Mouse (Mus musculus) cerebellum, adult 8-10 months (tissue): ENCODE results near the gene Cyth4.

Experiments
- DNase-seq: peaks from one replicate; pipeline ENCODE4 v3.0.0; 2022

Cyth4 gene

DNA sequence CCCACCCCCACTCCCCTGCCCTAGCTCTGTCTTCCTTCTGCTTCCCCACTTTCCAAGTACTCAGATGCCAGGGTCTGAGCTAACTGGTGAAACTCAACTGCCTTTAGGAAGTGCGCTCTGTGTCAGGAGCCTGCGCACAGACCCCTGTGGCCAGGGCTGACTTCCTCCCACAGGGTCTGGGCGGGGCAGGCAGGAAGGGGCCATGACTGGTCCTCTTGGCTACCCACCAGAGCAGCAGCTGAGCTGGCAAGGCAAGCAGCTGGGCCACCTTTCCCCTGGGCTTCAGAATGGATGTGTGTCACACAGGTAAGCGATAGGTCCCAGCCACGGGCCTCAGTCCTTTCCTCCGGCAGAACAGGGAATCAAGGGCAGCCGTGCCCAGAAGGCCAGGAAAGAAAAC, at the start of gene Cyth4:
Gene Cyth4 (plus strand): TSS at position 134 of the 400 bp plus-strand sequence.
- no peak for DNase-seq

DNA sequence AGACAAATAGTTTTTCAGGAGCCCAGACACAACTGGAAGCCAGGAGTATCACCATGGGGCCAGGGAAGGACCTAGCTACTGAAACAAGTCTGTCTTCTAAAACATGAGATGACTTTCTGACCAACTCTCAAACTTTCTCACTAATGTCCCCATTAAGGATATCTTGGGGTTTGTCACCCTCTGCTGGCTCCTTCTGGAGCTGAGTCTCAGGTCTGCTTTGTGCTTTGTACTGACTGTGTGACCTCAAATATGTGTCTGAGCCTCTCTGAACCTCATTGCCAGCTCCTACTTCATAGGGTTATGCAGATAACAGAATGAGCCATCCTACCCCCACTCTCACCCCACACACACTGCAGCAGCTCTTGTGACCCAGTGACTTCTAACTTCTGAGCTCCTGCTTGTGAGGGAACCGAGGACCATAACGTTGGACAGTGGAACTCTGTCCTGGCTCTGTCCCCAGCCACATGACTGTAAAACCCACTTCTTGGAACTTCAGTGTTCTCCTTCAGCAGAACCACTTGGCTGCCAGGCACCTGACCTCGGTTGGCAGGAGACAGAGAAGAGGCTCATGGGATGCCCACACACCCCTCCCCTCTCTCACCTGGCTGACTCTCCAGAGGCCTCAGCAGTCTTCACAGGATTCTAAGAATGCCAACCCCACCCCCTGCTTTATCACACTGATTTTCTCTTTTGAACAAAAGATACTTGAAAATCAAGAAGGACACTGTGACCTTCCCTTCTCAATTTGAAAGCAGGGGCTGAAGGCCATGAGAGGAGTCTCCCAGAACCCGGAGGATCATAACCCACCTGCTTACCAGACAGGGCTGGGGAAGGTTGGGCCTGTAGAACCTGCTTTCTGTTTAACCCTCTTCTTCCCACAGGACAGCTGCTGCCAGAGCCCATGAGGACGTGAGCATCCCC, 49.2 kb upstream of the Cyth4 start:
- peak; percentile 40 for DNase-seq

DNA sequence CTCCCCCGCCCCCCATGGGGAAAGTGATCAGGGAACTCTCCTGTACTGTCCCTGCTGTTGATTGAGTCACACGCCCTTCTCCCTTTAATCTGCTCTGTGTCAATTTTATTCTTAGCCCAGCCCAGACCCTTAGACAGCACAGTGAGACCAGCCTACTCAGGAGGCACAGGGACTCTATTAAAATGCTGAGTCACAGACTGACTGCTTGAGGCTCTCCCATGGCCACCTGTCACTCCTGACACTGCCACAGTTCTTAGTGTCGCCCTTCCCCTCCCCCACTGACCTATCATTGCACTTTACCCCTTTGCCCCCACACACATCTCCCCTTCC, 48.5 kb upstream of the Cyth4 start:
- DNase-seq: no peak

DNA sequence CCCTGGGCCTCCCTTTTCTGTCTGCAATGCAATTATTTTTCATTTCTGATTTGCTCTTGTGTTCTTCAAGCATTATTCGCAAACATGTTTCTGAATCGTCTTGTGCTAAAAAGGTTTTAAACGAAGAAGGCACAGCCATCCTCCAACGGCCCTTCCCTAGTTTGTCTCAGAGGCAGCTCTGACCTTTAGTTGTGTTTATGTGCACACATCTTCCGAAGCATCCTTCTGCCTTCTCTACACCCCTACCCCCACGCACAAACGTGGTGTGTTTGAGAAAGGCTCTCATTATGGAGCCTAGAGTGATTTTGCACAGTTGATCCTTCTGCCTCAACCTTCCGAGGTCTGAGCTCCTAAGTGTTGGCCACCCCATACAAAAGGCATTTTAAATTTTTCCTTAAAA, 48.1 kb upstream of the Cyth4 start:
- DNase-seq: no peak

DNA sequence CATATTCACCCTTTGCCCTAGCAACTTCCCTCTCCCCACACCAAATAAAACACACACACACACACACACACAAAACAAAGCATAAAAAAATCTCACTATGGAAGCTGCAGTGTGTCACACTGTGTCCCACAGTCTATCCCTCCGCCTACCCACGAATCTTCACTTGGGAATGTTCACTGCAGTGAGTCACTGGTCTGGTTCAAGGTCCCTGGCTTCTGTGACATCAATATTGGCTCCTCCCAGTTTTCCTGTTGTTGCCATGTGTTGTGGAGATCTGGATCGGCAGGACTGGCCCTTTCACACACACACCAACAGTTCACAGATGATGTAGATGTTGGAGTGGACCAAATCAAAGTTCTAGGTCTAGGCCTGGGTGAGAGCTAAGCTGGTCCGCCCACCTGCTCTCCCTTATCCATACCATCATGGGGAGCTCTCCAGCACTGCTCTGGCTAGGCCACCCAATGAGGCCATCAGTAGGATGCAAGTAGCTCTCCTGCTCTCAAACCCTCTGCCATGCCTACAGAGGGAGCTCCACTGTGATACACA, 47.6 kb upstream of the Cyth4 start:
- DNase-seq: no peak

DNA sequence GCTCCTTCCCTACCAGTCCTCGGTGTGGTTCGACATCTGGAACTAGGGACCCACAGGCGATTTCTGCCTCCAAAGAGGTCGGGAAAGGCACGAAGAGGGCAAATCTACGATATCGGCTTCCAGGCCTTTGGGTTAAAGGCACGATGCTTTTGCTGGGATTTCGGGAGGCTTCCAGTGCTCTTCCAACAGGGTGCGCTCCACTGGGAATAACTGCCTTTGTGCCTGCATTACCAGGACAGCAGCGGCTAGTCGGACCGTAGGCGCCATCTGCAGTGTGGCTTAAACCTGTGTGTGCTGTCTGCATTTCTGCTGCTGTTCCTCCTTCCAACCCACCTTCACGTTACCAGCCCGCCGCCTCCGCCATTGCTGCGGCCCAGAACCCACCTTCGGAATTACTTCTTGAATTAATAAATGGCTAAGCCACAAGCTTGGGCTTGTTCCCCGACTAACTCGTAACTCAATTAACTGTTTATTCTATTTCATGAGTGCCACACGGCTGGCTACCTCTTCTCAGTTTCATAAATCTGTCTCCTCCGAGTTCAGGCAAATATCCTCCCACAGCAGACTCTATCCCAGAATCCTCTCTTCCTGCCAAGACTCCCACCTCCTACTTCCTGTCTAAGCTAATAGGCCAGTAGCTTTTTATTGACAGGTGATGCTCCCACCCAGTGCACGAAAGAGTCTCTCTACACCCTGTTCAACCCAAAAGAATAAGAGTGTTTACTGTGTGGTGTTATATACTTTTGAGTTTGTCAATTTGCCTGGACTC, 42.1 kb upstream of the Cyth4 start:
- no peak for DNase-seq

DNA sequence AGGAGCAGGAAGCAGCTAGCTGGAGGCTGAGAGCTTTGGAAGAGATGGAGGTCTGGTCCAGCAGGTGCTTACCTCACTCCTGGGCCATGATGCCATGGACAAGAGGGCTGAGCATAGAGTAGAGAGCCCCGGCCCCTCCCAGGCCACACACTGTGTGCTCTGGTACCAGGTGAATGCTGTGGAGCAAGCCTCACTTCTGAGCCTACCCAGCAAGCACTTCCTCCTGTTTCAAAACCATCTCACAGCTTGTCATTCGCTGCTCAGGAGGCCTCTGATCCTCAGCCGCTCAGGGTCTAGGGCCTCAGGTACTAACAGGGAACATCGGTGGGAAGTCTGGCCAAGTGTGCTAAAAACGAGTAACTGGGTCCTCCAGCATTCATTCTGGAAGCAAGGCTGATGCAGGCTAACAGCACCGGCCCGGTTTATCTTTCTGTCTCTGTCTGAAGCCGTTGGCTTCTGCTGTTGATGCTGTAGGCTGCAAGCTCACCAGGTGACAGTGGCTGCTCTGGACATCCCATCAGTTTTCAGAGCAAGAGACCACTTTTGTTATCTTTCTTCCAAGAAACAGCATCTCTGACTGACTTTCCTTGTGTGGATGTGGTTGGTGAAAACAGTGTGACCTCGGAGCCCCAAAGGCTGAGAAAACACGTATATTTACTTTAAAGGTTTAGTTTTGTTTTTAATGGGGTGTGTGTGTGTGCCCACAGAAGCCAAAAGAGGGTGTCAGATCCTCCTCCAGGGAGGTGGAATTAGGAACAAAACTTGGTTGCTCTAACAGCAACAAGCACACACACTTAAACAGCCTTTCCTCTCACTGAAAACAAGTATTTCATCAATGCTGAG, 38.9 kb upstream of the Cyth4 start:
- no peak for DNase-seq

DNA sequence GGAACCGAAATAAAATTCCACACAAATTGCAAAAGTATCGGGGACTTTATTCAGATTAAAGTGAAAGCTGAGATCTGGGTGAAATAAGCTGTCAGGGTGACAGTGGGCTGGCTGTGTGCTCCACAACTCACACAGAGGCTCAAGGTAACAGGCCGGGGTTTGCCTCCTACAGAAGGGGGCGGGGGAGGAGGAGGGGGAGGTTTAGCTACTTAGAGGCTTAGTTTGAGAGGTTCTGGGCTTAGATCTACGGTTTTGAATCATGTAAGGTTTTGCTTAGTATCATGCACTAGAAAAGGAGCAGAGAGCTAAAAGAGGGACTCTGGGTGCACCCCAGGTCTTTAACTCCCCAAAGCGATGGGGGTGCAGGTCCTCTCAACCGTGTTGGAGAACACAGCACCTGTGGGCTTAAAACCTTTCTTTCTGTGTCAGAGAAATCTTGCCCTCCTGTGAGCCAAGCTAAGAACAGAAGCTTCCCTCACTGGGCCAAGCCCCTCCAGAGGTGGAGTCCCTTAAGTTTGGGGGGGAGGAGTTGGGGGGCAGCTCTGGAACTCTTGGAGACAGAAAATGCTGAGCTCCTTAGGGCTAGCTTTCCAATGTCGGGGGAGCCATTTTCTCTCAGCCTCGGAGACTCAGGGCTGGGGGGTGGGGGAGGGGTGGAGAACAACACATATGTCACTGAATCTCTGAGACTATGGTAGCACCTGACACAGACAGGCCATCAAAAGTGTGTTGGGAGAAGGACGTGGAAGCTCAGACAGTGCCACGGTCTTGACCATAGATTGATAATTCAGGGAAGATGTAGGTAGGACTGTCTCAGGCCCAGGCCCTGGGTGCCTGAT, 37.5 kb upstream of the Cyth4 start:
- DNase-seq: no peak

DNA sequence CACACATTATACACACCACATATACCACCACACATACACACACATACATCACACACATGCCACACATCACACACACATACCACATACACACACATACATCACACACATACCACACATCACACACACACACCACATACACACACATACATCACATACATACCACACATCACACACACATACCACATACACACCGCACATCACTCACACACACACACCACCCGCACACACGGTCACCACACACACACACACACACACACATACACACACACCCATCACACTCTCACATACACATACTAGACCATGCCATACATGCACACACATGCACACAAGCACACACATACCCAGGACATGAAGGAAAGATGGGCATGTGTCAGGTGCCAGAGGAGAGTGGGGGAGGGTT, 33.5 kb upstream of the Cyth4 start:
- DNase-seq: no peak

DNA sequence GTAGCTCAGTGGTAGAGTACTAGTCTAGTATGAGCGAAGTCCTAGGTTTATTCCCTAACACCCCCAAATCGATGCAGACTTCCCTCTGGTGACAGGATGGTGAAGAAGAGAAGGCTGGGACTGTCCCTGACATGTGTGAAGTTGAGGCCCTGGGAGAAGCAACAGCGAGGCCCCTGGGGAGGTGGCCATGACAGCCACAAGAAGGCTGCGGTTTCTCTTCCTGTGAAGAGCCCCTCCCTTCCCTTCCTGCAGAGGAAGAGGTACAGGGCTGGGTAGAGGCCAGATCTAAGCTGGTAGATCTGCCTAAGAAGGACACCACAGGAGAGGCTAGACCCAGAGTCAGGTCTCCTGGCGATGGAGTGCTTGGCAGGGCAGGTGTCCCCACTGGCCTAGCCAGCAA, 32.9 kb upstream of the Cyth4 start:
- no peak for DNase-seq

DNA sequence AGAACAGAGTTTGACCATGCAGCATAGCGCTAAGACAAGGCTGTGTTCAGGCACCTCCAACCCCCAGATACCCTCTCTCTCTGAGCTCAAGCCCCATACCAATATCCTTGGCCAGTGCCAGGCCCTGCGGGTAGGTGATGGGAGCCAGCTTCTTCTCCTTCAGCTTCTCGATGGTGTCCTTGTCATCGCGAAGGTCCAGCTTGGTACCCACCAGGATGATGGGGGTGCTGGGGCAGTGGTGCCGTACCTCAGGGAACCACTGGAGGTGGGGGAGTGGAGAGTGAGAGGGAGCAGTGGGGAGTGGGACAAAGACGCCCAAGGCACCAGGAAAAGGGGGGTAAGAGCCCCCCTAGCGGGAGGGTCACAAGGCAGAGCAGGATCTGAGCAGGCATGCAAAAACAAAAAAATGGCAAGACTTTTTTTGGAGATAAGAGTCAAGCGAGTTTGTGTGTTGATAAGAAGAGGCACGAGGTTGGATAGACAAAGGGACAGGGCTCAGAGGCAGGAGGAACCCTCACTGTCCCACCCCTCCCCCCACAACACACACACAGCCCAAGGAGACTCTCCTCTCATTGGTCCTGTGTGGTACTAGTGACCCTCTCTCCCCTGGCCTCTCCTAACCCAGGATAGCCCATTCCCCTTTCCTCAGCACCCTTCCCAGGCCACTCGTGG, 31.9 kb upstream of the Cyth4 start:
- no peak for DNase-seq

DNA sequence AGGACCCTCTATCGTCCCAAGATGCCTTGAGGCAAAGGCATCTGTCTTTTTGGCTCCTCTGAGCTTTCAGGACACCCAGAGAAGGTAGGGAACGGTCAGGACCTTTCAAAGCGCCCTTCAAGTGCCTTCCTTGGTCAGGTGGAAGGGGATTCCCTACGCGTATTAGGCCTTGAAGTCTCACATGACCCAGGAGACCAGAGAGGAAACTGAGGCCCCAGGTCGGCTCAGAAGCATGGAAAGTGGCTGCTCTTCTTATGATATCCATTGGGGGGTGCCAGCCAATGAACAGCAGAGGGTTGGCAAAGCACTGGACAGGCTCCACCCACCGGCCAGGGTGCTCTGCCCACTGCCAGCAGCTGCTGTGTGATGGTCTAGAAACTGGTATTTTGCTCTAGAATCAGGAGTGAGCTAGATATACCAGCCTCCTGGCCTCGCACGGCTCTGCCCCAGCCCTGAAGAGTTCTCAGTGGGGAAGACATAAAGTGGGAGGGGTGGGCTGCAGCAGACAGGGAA, 29.2 kb upstream of the Cyth4 start:
- DNase-seq: no peak

DNA sequence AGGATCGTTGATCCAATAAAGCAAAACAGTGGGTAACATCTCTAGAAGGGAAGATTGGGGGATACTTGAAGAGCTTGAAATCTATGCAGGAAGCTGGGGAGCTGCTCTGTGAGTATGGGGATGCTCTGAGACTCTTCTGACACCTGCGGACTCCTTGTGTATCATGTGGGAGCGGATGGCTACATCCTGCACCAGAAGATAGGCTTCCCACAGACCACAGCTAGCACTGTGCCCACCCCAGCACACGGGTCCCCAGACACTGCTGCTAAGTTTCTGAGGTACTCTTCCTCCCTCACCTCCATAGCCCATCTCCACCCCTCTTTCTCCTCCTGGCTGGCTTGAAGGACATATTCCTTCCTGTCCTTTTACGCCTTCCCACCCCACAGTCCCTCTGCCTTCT, 26.7 kb upstream of the Cyth4 start:
- DNase-seq: no peak

DNA sequence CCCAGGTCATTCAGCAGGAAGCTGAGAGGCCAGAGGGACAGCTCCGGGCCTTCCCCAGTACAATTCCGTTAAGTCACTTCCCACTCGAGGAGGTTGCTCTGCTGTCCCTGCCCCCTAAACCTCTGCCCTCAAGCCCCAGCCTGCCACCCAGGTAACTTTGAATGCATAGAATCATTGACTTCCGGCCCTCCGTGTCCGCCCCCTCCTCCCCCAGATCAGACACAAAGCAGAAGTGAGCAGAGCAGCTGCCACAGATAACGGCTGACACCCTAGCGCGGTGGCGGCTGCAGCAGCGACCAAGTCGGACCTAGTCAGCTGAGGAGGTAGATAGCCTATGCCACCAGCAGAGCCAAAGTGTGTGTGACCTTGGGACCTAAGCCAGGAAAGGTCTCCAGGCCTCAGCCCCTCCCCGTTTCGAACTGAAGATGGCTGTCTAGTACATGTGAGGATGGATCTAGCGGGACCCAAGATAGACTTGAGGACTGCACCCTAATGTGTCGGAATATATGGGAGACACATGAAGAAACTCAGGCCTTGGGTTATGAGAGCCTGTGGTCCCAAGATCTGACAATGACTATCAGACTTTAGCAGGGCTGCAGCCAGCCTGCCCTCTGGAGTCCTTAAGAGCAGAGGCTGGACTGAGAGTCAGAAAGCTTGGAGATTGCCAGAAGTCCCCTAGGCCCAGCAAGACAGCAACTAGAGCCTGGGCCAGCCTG, 25.1 kb upstream of the Cyth4 start:
- no peak for DNase-seq

DNA sequence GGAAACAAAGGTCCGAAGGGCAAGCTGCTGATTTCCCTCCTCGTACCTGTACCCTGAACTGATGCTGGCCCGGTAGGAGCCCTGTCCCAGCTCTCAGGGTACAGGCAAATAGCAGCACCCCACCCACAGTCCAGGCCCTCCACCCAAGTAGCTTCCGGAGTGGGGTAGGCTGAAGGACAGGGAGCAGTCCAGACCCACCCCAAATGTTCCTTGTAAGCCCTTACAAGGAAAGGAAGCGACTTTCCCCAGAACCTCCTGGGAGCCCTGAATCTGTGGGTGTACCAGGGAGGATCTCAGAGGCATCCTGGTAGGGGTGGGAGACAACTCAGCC, 24.6 kb upstream of the Cyth4 start:
- DNase-seq: no peak

DNA sequence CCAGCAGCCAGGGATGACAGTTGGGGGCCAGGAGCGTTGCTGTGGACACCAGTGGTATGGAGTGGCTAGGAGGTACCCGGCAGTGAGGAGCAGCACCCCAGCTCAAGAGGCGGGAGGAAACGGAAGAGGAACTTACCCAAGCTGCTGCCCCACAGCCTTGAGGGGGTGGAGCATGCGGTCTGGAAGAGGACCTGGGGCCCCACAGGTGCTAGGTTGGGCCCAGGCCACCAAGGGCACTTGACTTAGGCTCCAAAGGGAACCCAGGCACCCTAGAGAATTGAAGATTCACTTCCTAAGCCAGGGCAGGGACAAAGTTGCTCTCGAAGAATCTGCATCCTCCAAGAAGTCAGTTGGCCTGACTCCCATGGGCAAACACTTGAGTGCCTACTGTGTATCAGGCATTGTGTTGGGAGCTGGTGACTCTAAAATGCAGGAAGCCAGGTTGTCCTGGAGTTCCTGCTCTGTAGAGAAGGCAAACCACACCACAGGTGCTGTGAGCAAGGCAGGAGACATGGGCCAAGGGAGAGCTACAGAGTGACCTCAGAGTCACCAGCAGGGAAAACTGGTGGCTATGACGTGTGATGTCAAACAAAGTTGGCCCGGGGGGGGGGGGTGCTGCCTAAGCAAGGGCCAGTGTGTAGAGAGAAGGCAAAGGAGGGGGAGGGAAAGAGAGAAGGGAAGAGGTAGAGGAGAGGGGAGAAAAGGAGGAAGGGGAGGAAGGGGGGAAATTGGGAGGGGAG, 24.0 kb upstream of the Cyth4 start, which contains the start of gene Rac2:
Gene Rac2 (minus strand): TSS at position 126 of the 740 bp plus-strand sequence.
- no peak for DNase-seq

DNA sequence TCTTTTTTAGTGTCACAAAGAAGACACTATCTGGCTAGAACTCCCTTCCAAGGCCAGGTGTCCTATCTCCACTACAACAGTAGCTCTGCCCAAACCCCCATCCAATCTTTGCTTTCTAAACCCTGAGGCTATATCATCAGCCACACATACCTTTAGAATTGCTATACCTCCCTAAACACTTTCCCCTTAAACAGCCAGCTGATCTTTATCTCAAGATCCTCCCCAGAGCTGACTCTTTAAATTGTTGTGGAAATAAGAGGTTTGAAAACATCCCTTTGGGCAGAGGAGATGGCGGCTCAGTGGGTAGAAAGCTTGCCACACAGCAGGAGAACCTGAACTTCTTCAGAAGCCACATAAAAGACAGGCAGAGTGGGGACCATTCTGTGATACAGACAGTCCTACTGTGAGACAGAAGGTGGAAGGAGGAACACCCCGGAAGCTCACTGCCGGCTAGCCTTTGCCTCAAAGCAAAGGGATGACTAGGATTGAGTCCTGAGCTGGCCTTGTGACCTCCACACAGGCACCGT, 20.5 kb upstream of the Cyth4 start:
- no peak for DNase-seq

DNA sequence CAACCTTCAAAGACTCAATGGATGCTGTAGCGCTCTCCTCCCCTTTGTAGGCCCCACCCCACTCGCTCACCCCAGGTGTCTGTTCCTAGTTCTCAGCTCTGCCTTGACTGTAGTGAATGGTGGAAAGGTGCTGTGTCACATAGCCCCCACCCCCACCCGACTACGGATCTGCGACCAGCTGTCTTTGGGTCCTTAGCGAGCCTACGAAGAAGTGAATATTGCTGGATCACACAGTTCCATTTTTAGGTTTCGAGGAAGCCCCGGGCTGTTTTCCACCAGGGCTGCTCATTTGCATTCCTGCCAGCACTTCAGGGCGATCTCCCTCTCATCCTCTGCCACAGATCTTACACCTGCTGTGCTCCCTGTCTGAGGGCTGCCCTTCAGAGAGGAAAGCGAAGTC, 13.5 kb upstream of the Cyth4 start:
- no peak for DNase-seq

DNA sequence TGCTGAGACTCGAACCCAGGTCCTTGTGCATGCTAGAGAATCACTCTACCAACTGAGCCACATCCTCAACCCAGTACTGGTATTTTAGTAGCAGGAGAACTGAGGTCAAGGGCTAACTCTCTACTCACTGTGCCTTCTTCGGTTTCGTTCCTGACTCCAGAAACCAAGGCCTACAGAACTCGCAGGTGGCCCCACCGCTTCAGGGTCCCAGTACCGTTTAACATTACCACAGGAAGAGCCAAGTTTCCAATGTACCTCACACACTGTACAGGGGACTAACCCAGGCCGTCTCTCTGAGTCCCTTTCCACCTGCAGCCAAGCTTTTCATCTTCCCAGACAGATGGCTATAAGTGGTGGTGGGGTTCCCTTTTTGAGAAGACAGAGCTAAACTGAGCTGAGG, 11.4 kb upstream of the Cyth4 start:
- DNase-seq: no peak
